Mouse (Mus musculus) midbrain, embryonic 16.5 days (tissue): ENCODE measurements around the gene Mybpc1. TPM values are rescaled to one million over a fixed set of nuclear protein-coding genes. Genes with fewer than 3 reads are reported as not detected.
"Not testable (repeated sequence)": the region's sequence is repeated elsewhere in the genome, so short reads cannot be mapped to it uniquely, and the experiment has no call there.

Experiments
- ATAC-seq: fragments of 200-750 bp; cut with Nextera tagmentation; 2 replicates; pipeline ENCODE4 v1.8.0; 2017; ENCODE audit warnings: moderate TSS enrichment
- H3K27ac ChIP-seq: fragments of 300-500 bp; sonication (generic); 2 replicates; pipeline ENCODE4 v1.5.1; 2014; ENCODE audit warnings: mild to moderate bottlenecking, low read length, mixed read lengths
- H3K27me3 ChIP-seq: fragments of 300-500 bp; sonication (generic); 2 replicates; pipeline ENCODE4 v1.6.1; 2014; ENCODE audit warnings: low read depth, low read length, mixed read lengths; ENCODE audit not compliant: control insufficient read depth, insufficient read depth
- H3K36me3 ChIP-seq: fragments of 300-500 bp; sonication (generic); 2 replicates; pipeline ENCODE4 v1.6.1; 2014; ENCODE audit warnings: mild to moderate bottlenecking, low read length, moderate library complexity, mixed read lengths; ENCODE audit not compliant: control insufficient read depth, insufficient read depth
- H3K4me1 ChIP-seq: fragments of 300-500 bp; sonication (generic); 2 replicates; pipeline ENCODE4 v1.6.1; 2014; ENCODE audit warnings: mild to moderate bottlenecking, low read length, mixed read lengths; ENCODE audit not compliant: control insufficient read depth, insufficient read depth
- H3K4me2 ChIP-seq: fragments of 300-500 bp; sonication (generic); 2 replicates; pipeline ENCODE4 v1.6.1; 2014; ENCODE audit warnings: mild to moderate bottlenecking, low read length, mixed read lengths
- H3K4me3 ChIP-seq: fragments of 300-500 bp; sonication (generic); 2 replicates; pipeline ENCODE4 v1.5.1; 2014; ENCODE audit warnings: low read depth, mild to moderate bottlenecking, low read length, moderate library complexity, mixed read lengths
- H3K9ac ChIP-seq: fragments of 300-500 bp; sonication (generic); 2 replicates; pipeline ENCODE4 v1.6.1; 2014; ENCODE audit warnings: low read depth, low read length, mixed read lengths
- H3K9me3 ChIP-seq: fragments of 300-500 bp; sonication (generic); replicated peaks from 2 replicates; pipeline ENCODE4 v1.6.1; 2014; ENCODE audit warnings: mild to moderate bottlenecking, low read length, mixed read lengths; ENCODE audit not compliant: control insufficient read depth, poor library complexity, severe bottlenecking
- WGBS: fragments of 180-500 bp; shearing (Covaris S2); extraction: QIAGEN DNeasy Blood & Tissue Kit; methylation state at CpG from one replicate; pipeline ENCODE4 v1.1.7; 2014; 5-methylcytosine and 5-hydroxymethylcytosine counted together
- polyA plus RNA-seq: library from polyadenylated mRNA; unstranded; fragments of >200 nt; fragmentation: Nextera tagmentation; extraction: Ambion mirVana; gene quantifications from 2 replicates; pipeline ENCODE4 v1.2.1, GENCODE M21; 2015

Gene Mybpc1
- polyA plus RNA-seq, 1 experiment from 2014 or later: 1.5 TPM

- no peak overlapping the region for H3K27ac ChIP-seq
- no peak overlapping the region for H3K9ac ChIP-seq
- H3K4me1 ChIP-seq: no peaks in the 10 kb centered on the region
- no peak for ATAC-seq
- WGBS: 58% methylated on average over 8 of the region's 8 CpGs
- H3K36me3 ChIP-seq: no peaks in the 10 kb centered on the region; the same call in 1 of the 2 replicates
- H3K4me3 ChIP-seq: no peak overlapping the region
- no peaks in the 10 kb centered on the region for H3K27me3 ChIP-seq
- no peak overlapping the region for H3K4me2 ChIP-seq
- H3K9me3 ChIP-seq: no peaks in the 10 kb centered on the region
Measured at GRCm38 (mm10) chr10:88492658-88493057, 112.3 kb downstream of the Mybpc1 start.

GRCm38 (mm10) chr10:88491632-88492031 is 113.3 kb downstream of the Mybpc1 start:
- Histone ChIP-seq H3K9ac (no peak overlapping the region), H3K4me3 (no peak overlapping the region), H3K36me3 (no peaks in the 10 kb centered on the region; the same call in 1 of the 2 replicates), H3K9me3 (no peaks in the 10 kb centered on the region), H3K27me3 (no peaks in the 10 kb centered on the region), H3K4me2 (no peak overlapping the region), H3K27ac (no peak overlapping the region), H3K4me1 (no peaks in the 10 kb centered on the region)
- no peak for ATAC-seq
- 61% methylated on average over 7 of the region's 7 CpGs for WGBS

- Histone ChIP-seq H3K9ac (no peak overlapping the region), H3K4me3 (no peak overlapping the region), H3K27ac (no peak overlapping the region), H3K9me3 (no peaks in the 10 kb centered on the region), H3K27me3 (no peaks in the 10 kb centered on the region), H3K4me1 (no peaks in the 10 kb centered on the region), H3K36me3 (peaks cover 5% of the 10 kb centered on the region; the same call in 1 of the 2 replicates), H3K4me2 (no peak overlapping the region)
- no peak for ATAC-seq
- 95% methylated on average over 5 of the region's 5 CpGs for WGBS
Measured at GRCm38 (mm10) chr10:88488629-88489028, 116.3 kb downstream of the Mybpc1 start.

- ATAC-seq, H3K9ac ChIP-seq, H3K36me3 ChIP-seq, H3K27me3 ChIP-seq, H3K4me3 ChIP-seq, H3K9me3 ChIP-seq, H3K4me1 ChIP-seq, H3K27ac ChIP-seq, H3K4me2 ChIP-seq: not testable (repeated sequence)
- WGBS: 96% methylated on average over 10 of the region's 10 CpGs
Measured at GRCm38 (mm10) chr10:88482866-88483265, 122.1 kb downstream of the Mybpc1 start.

Other genes starting within 250 kb of the Mybpc1 start
- 0.57 and 0.80 TPM in 2 replicates for gene Dram1, start 226.1 kb downstream of the Mybpc1 start, polyA plus RNA-seq
- gene Gnptab, start 226.0 kb downstream of the Mybpc1 start, polyA plus RNA-seq: 23.2 and 25.9 TPM in 2 replicates
- 0.51 and 0.72 TPM in 2 replicates for gene Sycp3, start 145.6 kb downstream of the Mybpc1 start, polyA plus RNA-seq
- 7.7 and 8.0 TPM in 2 replicates for gene Chpt1, start 101.1 kb downstream of the Mybpc1 start, polyA plus RNA-seq
- gene Spic, start 79.9 kb upstream of the Mybpc1 start, polyA plus RNA-seq: not detected in 2 replicates
- 159 and 165 TPM in 2 replicates for gene Arl1, start 125.7 kb upstream of the Mybpc1 start, polyA plus RNA-seq
- 8.0 and 10.9 TPM in 2 replicates for gene Utp20, start 221.7 kb upstream of the Mybpc1 start, polyA plus RNA-seq